Mouse (Mus musculus) adrenal gland, adult 2 months (tissue): ENCODE results near the gene Myh13. TPM values are rescaled to one million over a fixed set of nuclear protein-coding genes. Genes with fewer than 3 reads are reported as not detected.

ENCODE experiments used
- DNase-seq: peaks from one replicate; pipeline ENCODE4 v3.0.0; 2021
- long read RNA-seq: library from polyadenylated mRNA; stranded (forward); transcript quantifications from one replicate; pipeline ENCODE4 v2.0.0, GENCODE M21; 2021
- polyA plus RNA-seq: library from polyadenylated mRNA; depleted of rRNA; stranded (reverse); fragments of >200 nt; gene quantifications from 2 replicates; pipeline ENCODE4 v1.2.3, GENCODE M21; 2012; rRNA removed
- total RNA-seq, 2 experiments: library from RNA; stranded (reverse); gene quantifications; 2 replicates each; pipeline ENCODE4 v1.2.3; 2021

Myh13 gene
- total RNA-seq (not detected), polyA plus RNA-seq (not detected in 2 replicates)
- long read RNA-seq, result 0 reads

GRCm38 (mm10) chr11:67321358-67321757 is at the start of gene Myh13:
Gene Myh13, plus strand, starts transcription at chr11:67321658.
- DNase-seq, result no peak

GRCm38 (mm10) chr11:67276601-67277174 is 44.8 kb upstream of the Myh13 start, which contains the start of gene Myh8:
Gene Myh8, plus strand, starts transcription at chr11:67277124.
- peak; percentile 3 for DNase-seq

- no peak for DNase-seq
Measured at GRCm38 (mm10) chr11:67293440-67293839, 28.0 kb upstream of the Myh13 start.

GRCm38 (mm10) chr11:67313733-67314452 is 7.6 kb upstream of the Myh13 start:
- DNase-seq, result peak; percentile 23

GRCm38 (mm10) chr11:67326536-67326935 is 5.1 kb downstream of the Myh13 start:
- no peak for DNase-seq

GRCm38 (mm10) chr11:67344556-67344955 is 23.1 kb downstream of the Myh13 start:
- DNase-seq, result no peak

- DNase-seq, result no peak
Measured at GRCm38 (mm10) chr11:67345186-67345855, 23.9 kb downstream of the Myh13 start.

- no peak for DNase-seq
Measured at GRCm38 (mm10) chr11:67345856-67346236, 24.4 kb downstream of the Myh13 start.

GRCm38 (mm10) chr11:67350153-67350768 is 28.8 kb downstream of the Myh13 start:
- peak; percentile 71 for DNase-seq

- DNase-seq, result no peak
Measured at GRCm38 (mm10) chr11:67353011-67353410, 31.6 kb downstream of the Myh13 start.

- no peak for DNase-seq
Measured at GRCm38 (mm10) chr11:67358031-67358430, 36.6 kb downstream of the Myh13 start.

GRCm38 (mm10) chr11:67362236-67362635 is 40.8 kb downstream of the Myh13 start:
- DNase-seq, result no peak

GRCm38 (mm10) chr11:67364551-67364950 is 43.1 kb downstream of the Myh13 start:
- no peak for DNase-seq

GRCm38 (mm10) chr11:67364986-67365721 is 43.7 kb downstream of the Myh13 start:
- DNase-seq, result no peak

- no peak for DNase-seq
Measured at GRCm38 (mm10) chr11:67366936-67367335, 45.5 kb downstream of the Myh13 start.

GRCm38 (mm10) chr11:67373333-67373732 is 51.9 kb downstream of the Myh13 start:
- peak; percentile 45 for DNase-seq

GRCm38 (mm10) chr11:67376308-67376707 is 54.9 kb downstream of the Myh13 start:
- DNase-seq, result peak; percentile 9

- DNase-seq, result peak; percentile 18
Measured at GRCm38 (mm10) chr11:67379703-67380510, 58.4 kb downstream of the Myh13 start.

- peak; percentile 26 for DNase-seq
Measured at GRCm38 (mm10) chr11:67381833-67382232, 60.4 kb downstream of the Myh13 start.

- no peak for DNase-seq
Measured at GRCm38 (mm10) chr11:67384653-67385052, 63.2 kb downstream of the Myh13 start.

GRCm38 (mm10) chr11:67386815-67387415 is 65.5 kb downstream of the Myh13 start:
- DNase-seq, result no peak
